Mouse (Mus musculus) stomach, embryonic 16.5 days (tissue): ENCODE results near the gene Ifna11. TPM values are rescaled to one million over a fixed set of nuclear protein-coding genes. Genes with fewer than 3 reads are reported as not detected.
A peak's percentile ranks its signal among the peaks of the same experiment; 100 is the strongest.
"Not testable (repeated sequence)": the region's sequence is repeated elsewhere in the genome, so short reads cannot be mapped to it uniquely, and the experiment has no call there.

ENCODE experiments used
- ATAC-seq: fragments of 200-750 bp; cut with Nextera tagmentation; 2 replicates; pipeline ENCODE4 v1.8.0; 2017; ENCODE audit warnings: moderate number of reproducible peaks, moderate TSS enrichment; ENCODE audit not compliant: insufficient read depth, low FRiP score
- H3K27ac ChIP-seq: fragments of 300-500 bp; sonication (generic); 2 replicates; pipeline ENCODE4 v1.5.1; 2014; ENCODE audit warnings: low read length
- H3K27me3 ChIP-seq: fragments of 300-500 bp; sonication (generic); 2 replicates; pipeline ENCODE4 v1.6.1; 2014; ENCODE audit warnings: low read length, control low read depth, mixed read lengths; ENCODE audit not compliant: control insufficient read depth, insufficient read depth
- H3K36me3 ChIP-seq: fragments of 300-500 bp; sonication (generic); 2 replicates; pipeline ENCODE4 v1.6.1; 2014; ENCODE audit warnings: low read length; ENCODE audit not compliant: control insufficient read depth, insufficient read depth
- H3K4me1 ChIP-seq: fragments of 300-500 bp; sonication (generic); 2 replicates; pipeline ENCODE4 v1.6.1; 2014; ENCODE audit warnings: low read length, control low read depth, mixed read lengths; ENCODE audit not compliant: control insufficient read depth, insufficient read depth
- H3K4me2 ChIP-seq: fragments of 300-500 bp; sonication (generic); 2 replicates; pipeline ENCODE4 v1.6.1; 2014; ENCODE audit warnings: low read depth, low read length, mixed read lengths
- H3K4me3 ChIP-seq: fragments of 300-500 bp; sonication (generic); replicated peaks from 2 replicates; pipeline ENCODE4 v1.5.1; 2014; ENCODE audit warnings: mild to moderate bottlenecking, low read length
- H3K9ac ChIP-seq: fragments of 300-500 bp; sonication (generic); 2 replicates; pipeline ENCODE4 v1.6.1; 2014; ENCODE audit warnings: low read length
- H3K9me3 ChIP-seq: fragments of 300-500 bp; sonication (generic); replicated peaks from 2 replicates; pipeline ENCODE4 v1.6.1; 2016; ENCODE audit warnings: low read length, control low read depth; ENCODE audit not compliant: control insufficient read depth
- WGBS: fragments of 180-500 bp; shearing (Covaris S2); extraction: QIAGEN DNeasy Blood & Tissue Kit; methylation state at CpG from one replicate; pipeline ENCODE4 v1.1.7; 2014; 5-methylcytosine and 5-hydroxymethylcytosine counted together
- polyA plus RNA-seq: library from polyadenylated mRNA; unstranded; fragments of >200 nt; fragmentation: Nextera tagmentation; extraction: Ambion mirVana; gene quantifications from 2 replicates; pipeline ENCODE4 v1.2.1, GENCODE M21; 2015

Gene Ifna11
- not detected in 2 replicates for polyA plus RNA-seq

DNA sequence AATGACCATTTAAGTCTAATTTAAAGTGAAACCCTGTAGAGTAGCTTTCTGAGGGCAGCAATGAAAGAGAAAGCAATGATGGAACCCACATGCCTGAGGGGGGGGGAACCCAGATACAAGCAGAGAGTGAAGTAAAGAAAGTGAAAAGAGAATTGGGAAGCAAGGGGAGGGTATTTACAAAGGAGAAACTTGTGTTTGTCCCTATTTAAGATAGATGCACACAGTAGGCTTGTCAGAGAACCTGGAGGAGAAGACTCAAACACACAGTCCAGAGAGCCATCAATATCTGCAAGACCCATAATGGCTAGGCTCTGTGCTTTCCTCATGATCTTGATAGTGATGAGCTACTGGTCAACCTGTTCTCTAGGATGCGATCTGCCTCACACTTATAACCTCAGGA lies at the start of gene Ifna11:
Ifna11 (plus strand) TSS at position 301 of the 400 bp plus-strand sequence.
- Histone ChIP-seq H3K9ac (no peak within 1 kb of the TSS), H3K9me3 (no peaks in the 10 kb centered on the region), H3K27me3 (no peaks in the 10 kb centered on the region), H3K4me3 (no peak within 1 kb of the TSS), H3K27ac (no peak within 1 kb of the TSS), H3K36me3 (no peaks in the 10 kb centered on the region), H3K4me2 (no peak within 1 kb of the TSS), H3K4me1 (no peaks in the 10 kb centered on the region)
- 74% methylated on average over 1 of the region's 1 CpGs for WGBS
- ATAC-seq, result no peak

DNA sequence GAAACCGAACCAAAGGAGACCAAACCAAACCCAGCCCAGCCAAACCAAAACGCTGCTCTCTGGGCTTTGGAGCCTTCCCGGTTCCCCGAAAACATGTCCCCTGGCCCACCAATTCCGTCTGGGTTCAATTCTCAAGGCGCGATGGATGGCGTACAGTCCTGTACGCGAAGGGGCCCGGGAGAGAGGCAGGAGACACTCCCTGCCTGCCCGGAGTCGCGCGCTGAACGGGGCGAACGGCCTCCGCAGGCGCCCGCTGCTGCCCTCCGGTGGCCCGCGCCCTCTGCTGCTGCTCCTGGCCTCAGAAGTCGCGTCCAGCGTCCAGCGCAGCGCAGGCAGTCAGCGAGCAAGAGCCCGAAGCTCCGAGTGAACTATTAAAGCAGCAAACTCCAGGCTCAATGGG lies 46.2 kb upstream of the Ifna11 start, which contains the start of gene Gm13290:
Gm13290 (plus strand) TSS at position 301 of the 400 bp plus-strand sequence.
- not testable (repeated sequence) for ATAC-seq, H3K4me3 ChIP-seq, H3K4me2 ChIP-seq, H3K9ac ChIP-seq, H3K4me1 ChIP-seq, H3K36me3 ChIP-seq, H3K27me3 ChIP-seq, H3K27ac ChIP-seq, H3K9me3 ChIP-seq
- WGBS, result no CpG with 5 or more reads among the region's 32 CpGs

- ATAC-seq, H3K4me1 ChIP-seq, H3K9me3 ChIP-seq, H3K4me2 ChIP-seq, H3K36me3 ChIP-seq, H3K27ac ChIP-seq, H3K27me3 ChIP-seq, H3K4me3 ChIP-seq, H3K9ac ChIP-seq: not testable (repeated sequence)
- no CpG with 5 or more reads among the region's 29 CpGs for WGBS
These were observed 43.1 kb upstream of the Ifna11 start, which contains the start of gene Gm13289 for GRCm38 (mm10) chr4:88776622-88777021. TSS of gene Gm13289 (plus strand) at chr4:88776922.

DNA sequence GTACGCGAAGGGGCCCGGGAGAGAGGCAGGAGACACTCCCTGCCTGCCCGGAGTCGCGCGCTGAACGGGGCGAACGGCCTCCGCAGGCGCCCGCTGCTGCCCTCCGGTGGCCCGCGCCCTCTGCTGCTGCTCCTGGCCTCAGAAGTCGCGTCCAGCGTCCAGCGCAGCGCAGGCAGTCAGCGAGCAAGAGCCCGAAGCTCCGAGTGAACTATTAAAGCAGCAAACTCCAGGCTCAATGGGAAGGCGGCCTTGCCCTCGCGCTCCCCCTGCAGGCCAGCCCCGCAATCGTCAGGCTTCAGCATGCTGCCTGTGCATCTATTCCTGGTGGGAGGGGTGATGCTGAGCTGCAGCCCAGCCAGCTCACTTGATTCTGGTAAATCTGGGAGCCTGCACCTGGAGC lies 40.2 kb upstream of the Ifna11 start, which contains the start of gene Gm13272:
Gm13272 (plus strand) TSS at position 301 of the 400 bp plus-strand sequence.
- ATAC-seq, H3K27ac ChIP-seq, H3K9me3 ChIP-seq, H3K9ac ChIP-seq, H3K36me3 ChIP-seq, H3K4me3 ChIP-seq, H3K27me3 ChIP-seq, H3K4me1 ChIP-seq, H3K4me2 ChIP-seq: not testable (repeated sequence)
- WGBS, result no CpG with 5 or more reads among the region's 29 CpGs

GRCm38 (mm10) chr4:88780320-88780719 lies 39.4 kb upstream of the Ifna11 start:
- not testable (repeated sequence) for H3K36me3 ChIP-seq, H3K27ac ChIP-seq, H3K4me1 ChIP-seq, ATAC-seq, H3K27me3 ChIP-seq, H3K9me3 ChIP-seq, H3K4me2 ChIP-seq, H3K4me3 ChIP-seq, H3K9ac ChIP-seq
- WGBS, result 53% methylated on average over 14 of the region's 18 CpGs

- WGBS, result 9% methylated on average over 2 of the region's 7 CpGs
- not testable (repeated sequence) for ATAC-seq
- 0 out of 2 replicates have a peak within 1 kb of the TSS, but pooled peaks have one; percentile 22 for H3K4me3 ChIP-seq
These were observed 37.9 kb upstream of the Ifna11 start, which contains the start of gene Ifnz for GRCm38 (mm10) chr4:88781831-88782230. TSS of gene Ifnz (plus strand) at chr4:88782131.

GRCm38 (mm10) chr4:88782335-88782734 lies 37.4 kb upstream of the Ifna11 start:
- not testable (repeated sequence) for H3K9ac ChIP-seq, H3K9me3 ChIP-seq, H3K27ac ChIP-seq, H3K4me1 ChIP-seq, H3K36me3 ChIP-seq, ATAC-seq, H3K27me3 ChIP-seq
- Histone ChIP-seq H3K4me3 (0 out of 2 replicates have a peak overlapping the region, but pooled peaks have one; percentile 22), H3K4me2 (peak overlapping the region; percentile 40)
- 0% methylated on average over 3 of the region's 31 CpGs for WGBS

More at GRCm38 (mm10) chr4:88781831-88782230, 37.9 kb upstream of the Ifna11 start, which contains the start of gene Ifnz:
- H3K27me3 ChIP-seq, H3K9me3 ChIP-seq, H3K4me1 ChIP-seq, H3K36me3 ChIP-seq, H3K9ac ChIP-seq, H3K27ac ChIP-seq: not testable (repeated sequence)
- H3K4me2 ChIP-seq, result peak within 1 kb of the TSS; percentile 40

DNA sequence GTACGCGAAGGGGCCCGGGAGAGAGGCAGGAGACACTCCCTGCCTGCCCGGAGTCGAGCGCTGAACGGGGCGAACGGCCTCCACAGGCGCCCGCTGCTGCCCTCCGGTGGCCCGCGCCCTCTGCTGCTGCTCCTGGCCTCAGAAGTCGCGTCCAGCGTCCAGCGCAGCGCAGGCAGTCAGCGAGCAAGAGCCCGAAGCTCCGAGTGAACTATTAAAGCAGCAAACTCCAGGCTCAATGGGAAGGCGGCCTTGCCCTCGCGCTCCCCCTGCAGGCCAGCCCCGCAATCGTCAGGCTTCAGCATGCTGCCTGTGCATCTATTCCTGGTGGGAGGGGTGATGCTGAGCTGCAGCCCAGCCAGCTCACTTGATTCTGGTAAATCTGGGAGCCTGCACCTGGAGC lies 34.4 kb upstream of the Ifna11 start, which contains the start of gene Gm13276:
Gm13276 (plus strand) TSS at position 301 of the 400 bp plus-strand sequence.
- not testable (repeated sequence) for H3K4me2 ChIP-seq, H3K4me3 ChIP-seq, H3K4me1 ChIP-seq, H3K36me3 ChIP-seq, H3K9ac ChIP-seq, H3K27me3 ChIP-seq, H3K9me3 ChIP-seq, H3K27ac ChIP-seq, ATAC-seq
- no CpG with 5 or more reads among the region's 27 CpGs for WGBS

- not testable (repeated sequence) for H3K9me3 ChIP-seq, ATAC-seq, H3K4me2 ChIP-seq, H3K27me3 ChIP-seq, H3K36me3 ChIP-seq, H3K9ac ChIP-seq, H3K27ac ChIP-seq, H3K4me3 ChIP-seq, H3K4me1 ChIP-seq
- WGBS, result 0% methylated on average over 3 of the region's 28 CpGs
These were observed 31.4 kb upstream of the Ifna11 start, which contains the start of gene Gm13277 for GRCm38 (mm10) chr4:88788402-88788801. TSS of gene Gm13277 (plus strand) at chr4:88788632.
